Mouse (Mus musculus): ENCODE data around the gene Scrn1.

Gene Scrn1

DNA sequence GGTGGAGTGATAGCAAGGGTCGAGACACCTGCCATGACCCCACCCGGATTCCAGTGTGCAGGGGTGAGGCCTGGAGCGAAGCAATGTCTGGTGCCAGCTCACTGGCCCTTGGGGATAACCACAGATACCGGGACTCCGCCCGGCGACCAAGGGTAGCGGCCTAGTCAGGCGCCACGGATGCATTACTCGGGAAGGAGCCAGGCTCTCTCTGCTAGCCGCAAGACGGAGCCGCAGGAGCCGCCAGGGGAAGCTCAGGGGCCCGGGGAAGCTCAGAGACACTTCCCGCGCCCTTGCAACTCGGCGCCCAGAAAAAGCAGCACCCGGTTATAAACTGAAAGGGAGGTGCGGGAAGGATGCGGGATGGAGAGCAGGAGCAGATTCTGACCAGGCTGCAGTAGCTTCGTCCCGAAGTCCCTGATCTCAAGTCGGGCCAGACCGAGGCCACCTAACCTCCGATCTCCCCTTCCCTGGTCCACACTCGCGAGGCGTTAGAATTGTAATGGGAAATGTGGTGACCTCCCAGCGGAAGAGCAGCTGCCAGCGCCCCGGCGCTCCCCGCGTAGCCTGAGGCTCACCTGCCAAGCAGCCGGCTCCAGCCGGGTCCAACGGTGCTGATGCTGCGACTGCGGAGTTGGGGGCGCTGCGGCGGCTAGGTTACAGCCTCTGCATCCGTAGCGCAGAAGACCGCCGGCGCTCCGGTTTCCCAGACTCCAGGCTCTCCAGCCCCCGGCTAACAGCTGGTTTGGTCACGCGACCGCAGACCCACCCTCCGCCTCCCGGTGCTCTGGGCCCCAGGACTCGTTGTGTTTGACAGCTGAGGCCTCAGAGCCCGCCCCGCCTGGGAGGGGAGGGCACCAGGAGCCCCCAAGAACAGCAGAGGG, at the start of gene Scrn1:
Gene Scrn1, minus strand, starts transcription at position 825 of the 881 bp plus-strand sequence.
- peak; percentile 83 to 85 for DNase-seq (ENCODE audit: low spot score in 2 of 2)

DNA sequence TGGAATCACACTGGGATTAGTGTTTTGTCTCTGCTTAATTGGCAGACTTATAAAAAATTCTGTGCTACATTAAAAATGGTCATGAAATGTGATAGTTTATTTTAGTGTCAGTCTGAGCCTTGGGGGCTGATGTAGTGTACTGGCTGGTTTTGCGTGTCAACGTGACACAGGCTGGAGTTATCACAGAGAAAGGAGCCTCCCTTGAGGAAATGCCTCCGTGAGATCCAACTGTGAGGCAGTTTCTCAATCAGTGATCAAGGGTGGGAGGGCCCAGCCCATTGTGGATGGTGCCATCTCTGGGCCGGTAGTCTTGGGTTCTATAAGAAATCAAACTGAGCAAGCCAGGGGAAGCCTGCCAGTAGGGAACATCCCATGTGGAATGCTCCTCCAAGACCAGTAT, 40.0 kb upstream of the Scrn1 start:
- DNase-seq (ENCODE audit: low spot score in 2 of 2), result no peak

DNA sequence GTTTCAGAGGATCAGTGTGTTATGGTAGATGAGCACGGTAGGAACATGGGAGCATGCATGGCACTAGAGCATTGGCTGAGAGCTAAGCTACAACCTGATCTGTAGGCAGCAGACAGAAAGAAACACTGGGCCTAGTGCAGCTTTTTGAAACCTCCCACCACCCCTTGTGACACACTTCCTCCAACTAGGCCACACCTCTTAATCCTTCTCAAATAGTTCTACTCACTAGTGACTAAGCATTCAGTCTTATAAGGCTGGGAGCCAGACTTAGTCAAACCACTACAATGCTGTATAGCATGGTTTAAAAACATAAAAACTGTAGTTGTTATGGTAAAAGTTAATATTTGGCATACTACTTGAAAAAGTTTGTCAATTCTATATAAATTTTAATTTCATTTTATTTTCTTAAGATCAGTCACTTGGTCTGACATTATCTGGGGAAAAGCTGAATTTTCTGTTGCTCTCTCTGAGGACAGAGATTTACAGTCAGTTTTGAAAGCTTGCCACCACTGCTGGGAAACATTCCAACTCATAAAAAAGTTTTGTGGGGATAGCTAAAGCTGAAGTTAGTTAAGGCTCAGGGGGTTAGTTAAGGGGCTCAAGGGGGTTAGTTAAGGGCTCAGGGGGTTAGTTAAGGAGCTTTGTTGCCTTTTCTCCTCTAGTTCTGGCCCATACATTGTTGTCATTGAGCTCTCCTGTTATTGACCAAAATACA, 37.9 kb upstream of the Scrn1 start:
- no peak for DNase-seq (ENCODE audit: low spot score in 2 of 2)

DNA sequence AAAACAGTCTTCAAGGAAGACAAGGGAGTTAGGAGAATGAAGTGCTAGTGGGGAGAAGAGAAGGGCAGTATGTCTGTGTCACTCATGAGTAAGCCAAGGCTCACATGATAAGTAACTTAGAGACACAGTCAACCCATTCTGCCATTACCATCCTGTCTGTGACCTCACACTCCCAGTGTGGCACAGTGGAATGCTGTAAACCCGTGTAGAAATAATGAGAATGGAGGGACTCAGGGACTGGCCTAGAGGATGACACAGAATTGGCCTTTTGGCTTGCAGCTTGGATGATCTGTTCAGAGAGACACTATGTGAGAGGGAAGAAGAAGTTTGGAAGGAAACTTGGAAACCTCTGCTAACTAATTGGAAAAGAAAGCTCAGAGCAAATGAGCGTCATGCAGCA, 36.6 kb upstream of the Scrn1 start:
- no peak for DNase-seq (ENCODE audit: low spot score in 2 of 2)

DNA sequence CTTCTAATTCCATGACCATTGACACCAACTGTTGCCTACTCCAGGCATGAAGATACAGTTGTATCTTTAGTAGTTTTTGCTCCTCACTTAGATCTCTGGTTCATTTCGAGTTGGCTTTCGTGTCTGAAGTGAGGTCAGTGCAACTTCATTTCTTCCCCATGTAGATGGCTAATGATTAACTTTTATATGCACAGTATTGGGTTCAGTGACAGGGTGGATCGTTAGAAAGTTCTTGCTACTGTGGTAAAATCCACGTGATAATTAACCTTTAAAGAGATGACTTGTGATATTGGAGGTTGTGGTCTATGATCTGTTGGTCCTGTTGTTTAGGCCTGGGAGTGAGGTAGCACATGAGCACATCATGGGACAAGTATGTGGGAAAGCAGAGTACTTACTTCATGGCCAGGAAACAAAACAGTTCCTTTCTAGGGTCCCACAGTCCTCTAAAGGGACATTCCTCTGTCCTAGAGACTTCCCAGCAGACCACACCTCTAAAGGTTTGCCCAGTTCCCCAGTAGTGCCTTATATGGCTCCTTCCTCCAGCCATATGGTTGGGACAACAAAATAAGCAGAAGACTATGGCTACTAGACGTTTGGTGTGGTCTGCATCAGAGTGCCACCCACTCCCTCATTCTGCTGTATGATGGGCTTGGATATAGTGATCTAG, 34.5 kb upstream of the Scrn1 start:
- DNase-seq (ENCODE audit: low spot score in 2 of 2), result no peak

DNA sequence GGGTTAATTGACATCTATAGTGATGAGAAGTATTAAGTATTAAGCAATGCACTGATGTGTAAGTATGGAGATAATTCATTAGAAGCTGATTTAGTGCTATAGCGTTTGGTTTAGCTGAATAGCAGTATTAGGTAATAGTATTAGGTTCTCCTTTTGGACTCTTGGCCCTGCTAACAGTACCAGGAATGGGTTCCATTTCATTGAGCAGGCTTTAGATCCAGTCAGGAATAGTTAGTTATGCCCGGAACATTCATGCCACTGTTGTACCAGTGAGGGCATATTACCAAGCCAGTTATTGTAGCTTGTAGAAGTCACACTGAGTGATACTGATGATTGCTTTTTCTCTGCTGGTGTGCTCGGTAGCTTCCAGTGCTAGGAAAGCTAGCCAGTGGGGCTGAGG, 31.4 kb upstream of the Scrn1 start:
- no peak for DNase-seq (ENCODE audit: low spot score in 2 of 2)

DNA sequence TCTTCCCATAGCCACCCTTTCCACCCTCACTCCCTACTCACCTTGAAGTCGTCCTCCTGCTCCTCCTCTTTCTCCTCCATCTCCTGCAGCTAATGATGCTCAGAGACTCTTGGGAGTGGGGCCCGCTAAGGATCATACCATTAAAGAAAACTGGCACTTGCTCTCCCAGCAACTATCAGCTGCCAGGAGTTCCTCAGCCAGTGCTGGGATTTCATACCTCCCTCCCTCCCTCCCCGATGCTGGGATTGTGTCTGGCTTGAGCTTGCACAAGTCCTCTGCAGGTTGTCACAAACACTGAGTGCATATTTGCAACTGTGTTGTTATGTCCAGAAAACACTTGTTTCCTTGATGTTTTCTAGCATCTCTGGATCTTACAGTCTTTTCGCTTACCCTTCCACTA, 30.9 kb upstream of the Scrn1 start, which contains the start of gene Fkbp14:
Gene Fkbp14, minus strand, starts transcription at position 101 of the 400 bp plus-strand sequence.
- no peak for DNase-seq (ENCODE audit: low spot score in 2 of 2)

DNA sequence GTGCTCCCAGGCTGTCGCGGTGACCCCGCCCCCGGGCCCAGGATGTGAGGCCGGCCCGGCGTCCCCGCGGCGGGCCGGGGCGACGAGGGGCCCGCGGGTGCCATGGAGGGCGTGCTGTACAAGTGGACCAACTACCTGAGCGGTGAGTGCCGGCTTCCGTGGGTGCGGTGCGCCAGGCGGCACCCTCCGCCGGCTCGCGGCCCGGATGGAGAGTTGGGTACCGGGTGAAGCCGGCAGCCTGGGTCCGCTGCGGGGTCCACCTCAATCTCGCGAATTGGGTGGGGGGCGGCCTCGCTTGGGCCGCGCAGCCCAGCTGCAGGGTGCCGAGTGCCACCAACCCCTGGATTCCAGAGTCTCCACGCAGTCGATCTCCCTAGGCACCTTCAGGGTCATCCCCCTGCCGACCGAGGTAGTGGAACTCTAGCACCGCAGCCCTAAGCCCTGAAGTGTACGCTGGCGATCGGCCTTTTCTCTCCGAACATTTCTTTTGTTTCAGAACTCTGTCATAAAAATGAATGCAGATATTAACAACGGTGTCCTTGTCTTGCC, 29.1 kb upstream of the Scrn1 start:
- no peak for DNase-seq (ENCODE audit: low spot score in 2 of 2)

DNA sequence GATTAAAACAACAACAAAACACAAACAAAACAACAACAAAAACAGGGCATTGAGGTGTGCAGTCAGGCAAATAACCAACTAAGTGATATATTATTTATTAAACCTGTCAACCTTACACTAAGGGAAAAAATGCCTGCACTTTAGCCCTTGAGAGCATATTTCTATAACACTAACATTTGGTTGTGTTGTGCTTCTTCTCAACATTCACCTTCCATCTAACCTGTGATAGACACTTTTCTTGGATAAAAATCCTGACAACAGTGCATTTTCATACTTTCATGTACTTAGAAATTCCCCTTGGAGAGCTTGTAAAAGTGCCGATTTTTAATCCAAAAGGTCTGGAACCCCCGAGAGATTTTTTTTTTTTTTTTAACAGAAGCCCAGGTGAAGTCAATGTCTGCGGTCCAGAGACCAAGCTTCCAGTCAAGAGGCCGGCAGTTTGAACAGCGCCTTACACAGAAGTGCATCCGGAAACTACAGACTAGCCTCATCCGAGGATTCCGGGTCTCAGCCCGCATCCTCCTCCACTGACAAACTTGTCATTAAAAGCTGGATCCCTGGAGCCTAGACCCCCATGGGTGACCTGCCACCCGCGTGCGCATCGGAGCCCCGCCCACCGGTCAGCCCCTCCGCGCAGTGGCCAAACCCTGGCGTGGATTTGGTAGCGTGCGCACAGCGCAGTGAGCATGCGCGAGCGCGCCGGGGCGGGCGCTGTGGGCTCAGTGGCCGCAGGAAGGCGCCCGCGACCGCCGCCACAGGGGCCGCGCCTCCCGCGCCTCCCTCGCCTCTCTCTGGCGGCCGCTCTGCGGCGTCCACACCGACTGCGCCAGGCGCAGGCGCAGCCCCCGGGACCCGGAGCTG, 28.4 kb upstream of the Scrn1 start, which contains the start of gene Plekha8:
Gene Plekha8, plus strand, starts transcription at position 643 of the 861 bp plus-strand sequence.
- DNase-seq (ENCODE audit: low spot score in 2 of 2), result peak; percentile 77 to 91

DNA sequence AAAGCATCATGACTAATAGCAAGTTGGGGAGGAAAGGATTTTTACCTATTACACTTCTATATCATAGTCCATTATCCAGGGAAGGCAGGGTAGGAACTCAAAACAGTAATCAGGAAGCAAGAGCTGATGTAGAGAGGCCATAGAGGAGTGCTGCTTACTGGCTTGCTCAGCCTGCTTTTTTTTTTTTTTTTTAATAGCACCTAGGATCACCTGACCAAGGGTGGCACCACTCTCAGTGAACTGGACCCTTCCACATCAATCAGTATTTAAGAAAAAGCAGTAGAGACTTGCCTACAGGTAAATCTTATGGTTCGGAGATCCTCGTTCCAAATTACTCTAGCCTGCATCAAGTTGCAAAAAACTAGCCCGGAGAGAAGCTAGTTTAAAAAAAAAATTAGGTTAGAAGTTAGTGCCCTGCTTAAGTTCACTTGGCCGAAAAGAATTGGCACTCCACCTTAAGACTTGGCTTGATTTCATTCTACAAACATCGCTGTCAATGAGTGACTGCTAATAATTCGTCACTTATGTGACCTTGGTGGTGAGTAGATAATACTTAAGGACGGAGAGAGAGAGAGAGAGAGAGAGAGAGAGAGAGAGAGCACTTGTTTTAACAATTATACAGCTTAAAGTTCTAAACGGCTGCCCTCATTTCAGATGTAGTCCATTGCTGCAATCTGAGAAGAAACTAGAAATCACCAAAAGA, 27.6 kb upstream of the Scrn1 start:
- no peak for DNase-seq (ENCODE audit: low spot score in 2 of 2)

DNA sequence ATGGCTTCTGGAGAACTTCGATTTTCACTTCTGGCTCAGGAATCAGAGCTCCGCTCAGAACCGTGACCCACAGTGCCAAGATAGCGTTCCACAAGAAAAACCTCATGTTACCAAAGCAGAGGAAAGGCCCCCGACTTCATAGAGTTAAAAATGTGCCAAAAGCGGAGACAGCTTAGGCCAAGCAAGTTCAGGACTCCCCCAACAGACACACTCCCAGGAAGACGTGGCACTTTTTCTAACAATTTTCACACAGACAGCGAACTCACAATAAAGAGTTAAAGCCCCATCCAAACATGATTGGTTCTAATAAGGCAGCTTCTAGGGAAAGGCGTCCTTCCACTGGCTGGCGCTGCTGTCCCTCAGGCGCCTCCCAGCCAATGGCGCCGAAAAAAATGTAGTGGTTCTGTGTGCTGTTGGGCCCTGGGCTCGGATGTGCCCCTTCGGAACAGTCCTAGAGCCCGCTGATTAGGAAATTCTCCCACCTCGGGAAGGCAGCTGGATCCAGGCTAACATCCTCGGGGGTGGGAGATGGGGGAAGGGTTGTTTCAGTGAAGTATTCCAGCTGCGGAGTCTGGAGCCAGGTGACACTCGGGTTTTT, 26.7 kb upstream of the Scrn1 start:
- peak; percentile 90 to 93 for DNase-seq (ENCODE audit: low spot score in 2 of 2)

DNA sequence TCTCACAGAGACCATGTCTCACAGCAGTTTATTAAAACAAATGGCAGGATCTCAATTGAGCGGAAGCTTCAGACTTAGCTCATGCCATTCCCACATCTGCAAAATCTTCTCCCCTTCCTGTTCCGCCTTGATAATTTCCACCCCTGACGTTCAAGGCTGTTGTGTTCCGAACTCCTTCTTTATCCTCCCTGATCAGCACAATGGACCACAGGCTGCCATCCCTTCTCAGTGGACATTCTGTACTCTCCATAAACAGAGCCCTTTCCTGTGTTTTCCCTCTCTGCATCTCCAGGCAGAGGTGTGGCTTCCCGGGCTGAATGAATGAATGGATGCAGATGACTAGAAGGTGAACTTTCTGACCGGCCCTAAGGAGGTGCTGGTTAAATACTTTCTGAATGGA, 25.5 kb upstream of the Scrn1 start:
- DNase-seq (ENCODE audit: low spot score in 2 of 2), result no peak

DNA sequence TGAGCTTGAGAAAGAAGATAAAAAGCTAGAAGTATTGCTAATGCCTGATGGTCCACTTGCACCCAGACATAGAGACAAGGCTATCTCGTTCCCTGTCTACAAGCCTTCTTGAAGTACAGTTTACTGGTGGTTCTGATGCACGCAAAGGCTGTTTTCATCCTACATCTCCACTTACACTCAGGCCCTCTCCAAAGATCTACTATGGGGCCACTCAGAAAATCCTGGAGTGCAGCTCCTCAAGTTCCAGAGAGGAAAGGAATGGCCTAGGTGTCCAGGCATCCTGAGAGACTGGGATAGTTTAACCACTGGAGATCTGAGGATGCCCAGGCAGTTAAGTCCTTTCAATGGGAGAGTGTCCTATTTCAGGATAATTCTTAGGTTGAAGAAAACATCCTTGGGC, 24.4 kb upstream of the Scrn1 start:
- DNase-seq (ENCODE audit: low spot score in 2 of 2), result no peak

DNA sequence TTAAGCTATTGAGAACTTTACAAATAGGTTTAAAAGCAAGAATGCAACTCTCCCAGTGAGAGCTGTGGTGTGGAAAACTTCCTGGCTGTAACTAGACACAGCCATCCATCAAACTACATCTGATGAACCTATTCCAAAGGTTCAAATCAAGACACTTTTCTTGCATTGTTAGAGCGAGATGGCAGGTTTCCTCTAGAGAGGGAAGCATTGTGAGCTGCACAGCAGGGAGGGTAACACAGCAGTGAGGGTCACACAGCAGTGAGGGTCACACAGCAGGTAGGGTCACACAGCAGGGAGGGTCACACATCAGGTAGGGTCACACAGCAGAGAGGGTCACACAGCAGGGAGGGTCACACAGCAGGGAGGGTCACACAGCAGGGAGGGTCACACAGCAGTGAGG, 21.9 kb upstream of the Scrn1 start:
- DNase-seq (ENCODE audit: low spot score in 2 of 2), result no peak

DNA sequence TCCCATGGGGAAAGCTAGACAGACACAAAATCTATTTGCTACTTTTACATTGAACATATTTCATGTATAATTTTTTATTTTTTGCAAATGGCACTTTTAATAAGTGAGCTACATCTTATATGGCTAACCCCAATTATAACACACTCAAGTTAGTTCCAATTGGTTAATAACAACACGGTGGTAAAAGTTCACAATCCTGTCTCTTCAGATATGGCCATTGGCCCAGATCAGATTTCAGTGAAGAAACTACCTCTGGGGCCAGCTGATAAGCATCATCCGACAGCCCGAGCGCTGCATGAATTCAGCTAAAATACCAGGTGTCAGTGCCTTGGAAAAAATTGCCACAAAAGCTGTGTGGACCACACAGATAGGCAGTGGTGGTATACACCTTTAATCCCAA, 21.4 kb upstream of the Scrn1 start:
- no peak for DNase-seq (ENCODE audit: low spot score in 2 of 2)

DNA sequence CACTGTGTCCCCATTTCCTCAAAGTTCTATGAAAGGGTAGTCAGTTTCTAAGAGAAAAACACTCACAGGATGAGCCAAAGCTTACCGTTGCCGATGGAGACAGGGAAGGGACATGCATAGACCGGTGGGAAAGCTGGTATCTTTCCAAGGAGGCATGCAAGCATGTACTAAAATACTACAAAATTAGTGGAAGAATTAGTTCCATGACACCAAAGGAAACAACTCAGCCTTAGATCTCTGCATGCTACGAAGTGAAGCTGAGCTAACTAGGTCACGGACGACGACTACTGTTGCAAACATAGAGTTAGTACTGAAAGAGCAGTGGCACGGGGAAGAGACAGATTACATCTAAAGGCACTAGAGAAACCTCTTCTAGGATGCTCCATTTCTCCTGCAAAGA, 20.6 kb upstream of the Scrn1 start:
- DNase-seq (ENCODE audit: low spot score in 2 of 2), result no peak

DNA sequence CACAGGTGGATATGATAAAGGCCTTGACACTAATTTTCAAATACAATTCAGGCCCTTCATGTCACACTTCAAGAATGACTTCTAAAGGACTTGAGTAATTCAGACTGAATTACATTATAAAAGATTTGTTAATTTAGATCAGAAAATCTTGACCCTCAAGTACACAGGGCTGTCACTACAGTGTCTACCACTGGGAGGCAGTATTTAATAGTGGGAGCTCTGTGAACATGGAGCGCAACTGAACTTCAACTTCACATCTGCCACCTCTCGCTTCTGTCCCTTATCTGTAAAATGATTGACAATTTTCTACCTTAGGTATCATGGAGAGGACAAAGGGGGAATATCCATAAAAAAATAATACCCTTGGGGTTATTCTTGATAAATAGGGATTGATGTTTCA, 19.9 kb upstream of the Scrn1 start:
- no peak for DNase-seq (ENCODE audit: low spot score in 2 of 2)

DNA sequence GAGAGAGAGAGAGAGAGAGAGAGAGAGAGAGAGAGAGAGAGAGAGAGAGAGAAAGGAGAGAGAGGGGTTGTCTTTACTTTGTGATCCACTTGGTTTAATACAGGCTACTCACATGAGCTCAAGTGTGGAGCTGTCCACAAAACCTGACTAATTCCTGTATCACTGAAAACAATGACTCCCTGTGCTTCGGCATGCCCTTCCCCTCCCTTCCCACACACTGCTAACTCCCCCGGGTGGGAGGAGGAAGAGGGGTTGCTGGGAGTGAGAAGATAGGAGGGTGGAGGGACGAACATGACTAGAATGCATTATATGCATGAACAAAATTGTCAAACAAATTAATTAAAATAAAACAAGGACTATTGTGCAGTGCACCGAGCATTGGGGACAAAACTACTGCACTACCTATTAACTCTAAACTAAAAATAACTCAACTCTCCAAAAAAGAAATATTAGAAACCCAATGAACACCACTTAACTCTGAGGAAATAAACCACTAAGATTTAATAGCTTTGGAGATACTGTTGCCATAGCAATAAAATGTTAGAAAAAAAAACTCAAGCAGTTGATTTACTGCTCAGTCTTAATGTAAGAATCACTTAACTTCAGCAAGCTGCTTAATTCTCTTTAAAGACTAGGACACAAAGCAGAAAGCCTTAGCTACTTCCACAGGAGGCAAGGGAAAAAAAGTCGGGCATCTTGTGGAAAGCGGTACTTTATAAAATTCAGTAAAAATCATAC, 7.1 kb upstream of the Scrn1 start:
- DNase-seq (ENCODE audit: low spot score in 2 of 2), result no peak

DNA sequence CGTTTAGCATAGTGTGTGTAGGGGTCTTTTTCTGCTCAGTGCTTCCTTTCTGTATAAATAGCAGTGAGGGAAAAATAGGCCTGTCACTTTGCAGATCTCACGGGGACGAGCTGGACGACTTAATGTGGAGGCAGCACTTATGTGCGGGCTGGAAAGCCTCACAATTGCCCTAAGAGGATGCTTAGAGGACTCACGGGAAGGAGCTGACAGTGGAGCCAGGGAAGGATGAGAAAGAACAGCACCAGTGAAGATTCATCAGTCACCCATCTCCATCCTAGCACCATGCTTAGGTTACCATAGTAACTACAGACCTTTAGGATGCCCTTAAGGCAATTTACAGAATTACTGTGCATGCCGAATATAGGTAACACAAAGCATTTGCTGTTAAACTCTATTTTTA, 3.5 kb upstream of the Scrn1 start:
- no peak for DNase-seq (ENCODE audit: low spot score in 2 of 2)

Data from frontal cortex, postnatal 10 days (tissue).